Mouse (Mus musculus): ENCODE measurements around the gene Jph2. TPM values are rescaled to one million over a fixed set of nuclear protein-coding genes. Genes with fewer than 3 reads are reported as not detected.
A peak's percentile ranks its signal among the peaks of the same experiment; 100 is the strongest.

The Jph2 gene
- polyA plus RNA-seq, 1 experiment: not detected

DNA sequence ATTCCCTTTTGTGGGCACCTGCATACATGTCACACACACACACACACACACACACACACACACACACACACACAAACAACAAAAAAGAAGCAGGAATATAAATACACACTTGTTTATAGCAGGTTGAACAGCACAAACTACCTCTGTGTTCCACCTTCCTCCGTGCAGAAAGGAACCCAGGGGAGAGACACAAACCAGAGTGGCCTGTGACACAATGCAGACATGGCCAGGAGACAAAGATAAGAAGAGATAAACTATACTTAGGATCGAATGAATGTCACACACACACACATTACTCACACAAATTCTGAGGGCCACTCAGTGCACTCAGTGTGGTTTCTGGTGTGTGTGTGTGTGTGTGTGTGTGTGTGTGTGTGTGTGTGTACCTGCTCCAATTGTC, 38.5 kb downstream of the Jph2 start:
- peaks cover 96% of the 10 kb centered on the region for H3K4me1 ChIP-seq (ENCODE audit: control insufficient read depth)
- no peaks in the 10 kb centered on the region for H3K9me3 ChIP-seq (ENCODE audit: control insufficient read depth, low read length)
- TF ChIP-seq GATA1 (IDR thresholded peaks at IDR 0.05; ENCODE audit: low read length): no peak
- TF ChIP-seq TAL1 (IDR thresholded peaks at IDR 0.05; ENCODE audit: low read length): no peak
- H3K27me3 ChIP-seq (ENCODE audit: control insufficient read depth): no peaks in the 10 kb centered on the region
- no peak overlapping the region for H3K4me3 ChIP-seq (replicated peaks)
- peaks cover 10% of the 10 kb centered on the region for H3K36me3 ChIP-seq (ENCODE audit: control insufficient read depth)

DNA sequence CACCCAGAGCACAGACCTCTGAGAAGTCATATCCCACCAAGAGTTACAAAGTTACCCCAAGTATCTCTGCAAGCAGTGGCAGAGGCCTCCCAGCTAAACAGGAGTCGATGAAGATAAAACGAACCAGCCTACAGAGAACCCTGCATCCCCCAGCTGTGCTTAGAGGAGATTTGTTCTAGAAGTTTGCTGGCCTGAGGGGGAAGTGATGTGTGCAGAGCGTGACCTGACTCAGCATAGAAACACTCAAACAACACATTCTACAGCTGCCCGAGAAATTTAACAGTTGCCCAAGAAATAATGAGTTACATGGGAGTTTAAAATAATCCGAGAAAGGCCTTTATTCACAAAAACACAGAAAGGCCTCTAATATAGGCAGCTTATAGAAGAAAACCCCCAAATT, 39.1 kb downstream of the Jph2 start:
- Histone ChIP-seq H3K9me3 (ENCODE audit: control insufficient read depth, low read length) (no peaks in the 10 kb centered on the region), H3K4me3 (replicated peaks) (peak overlapping the region; percentile 67), H3K36me3 (ENCODE audit: control insufficient read depth) (peaks cover 10% of the 10 kb centered on the region), H3K4me1 (ENCODE audit: control insufficient read depth) (peaks cover 96% of the 10 kb centered on the region), H3K27me3 (ENCODE audit: control insufficient read depth) (no peaks in the 10 kb centered on the region)
- TF ChIP-seq TAL1 (IDR thresholded peaks at IDR 0.05; ENCODE audit: low read length): no peak
- TF ChIP-seq GATA1 (IDR thresholded peaks at IDR 0.05; ENCODE audit: low read length): no peak

DNA sequence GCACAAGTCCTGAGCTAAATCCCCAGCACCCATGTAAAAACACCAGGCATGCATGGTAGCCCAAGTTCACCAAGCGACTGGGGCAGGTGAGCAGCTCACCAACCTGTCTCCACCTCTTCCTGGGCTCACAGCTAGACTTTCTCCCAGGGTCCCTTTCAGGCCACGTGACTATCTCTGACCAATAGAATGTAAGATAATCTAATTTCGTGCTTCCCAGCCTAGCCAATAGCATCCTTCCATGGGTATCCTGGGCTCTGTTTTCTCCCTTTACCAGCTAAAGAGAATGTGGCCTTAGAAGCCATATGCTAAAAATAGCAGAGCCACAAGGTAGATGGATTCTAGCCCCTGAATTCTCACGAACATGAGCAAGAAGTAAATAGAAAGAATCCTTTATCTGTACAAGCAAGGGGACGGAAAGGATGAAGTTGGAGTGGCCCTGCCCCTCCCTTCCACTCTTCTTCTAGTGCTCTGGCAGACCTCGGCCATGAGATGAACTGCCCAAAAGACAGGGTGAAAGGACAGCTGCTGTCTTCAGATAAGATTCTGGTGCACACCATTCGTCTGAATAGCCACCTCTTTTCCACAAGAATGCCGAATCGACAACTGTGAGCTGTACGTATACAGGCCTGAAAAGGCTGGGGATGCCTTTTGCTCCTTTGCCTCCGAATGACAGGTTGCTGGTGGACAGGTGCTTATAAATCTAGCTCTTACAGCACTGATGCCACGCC, 41.5 kb downstream of the Jph2 start:
- TF ChIP-seq TAL1 (IDR thresholded peaks at IDR 0.05; ENCODE audit: low read length): peak; percentile 85
- TF ChIP-seq GATA1 (IDR thresholded peaks at IDR 0.05; ENCODE audit: low read length): peak; percentile 65

DNA sequence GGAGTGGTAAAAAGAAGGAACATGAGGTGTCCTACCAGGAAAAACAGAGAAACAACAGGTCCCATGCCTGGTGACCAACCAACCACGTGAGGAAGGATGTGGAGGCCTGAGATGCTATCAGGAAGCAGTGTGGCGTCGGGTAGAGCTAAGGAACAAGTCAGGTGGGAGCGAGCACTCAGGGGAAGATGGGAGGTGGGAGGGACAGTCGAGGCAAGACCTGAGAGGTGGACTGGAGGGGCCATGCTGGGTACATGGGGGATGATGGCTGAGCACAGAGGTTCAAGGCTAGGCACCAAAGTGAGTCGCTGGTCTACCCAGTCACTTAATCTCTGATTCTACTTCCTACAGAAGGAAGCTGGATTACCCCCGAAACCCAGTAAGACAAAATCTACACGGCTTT, 42.1 kb downstream of the Jph2 start:
- peaks cover 5% of the 10 kb centered on the region for H3K36me3 ChIP-seq (ENCODE audit: control insufficient read depth)
- TF ChIP-seq GATA1 (IDR thresholded peaks at IDR 0.05; ENCODE audit: low read length): no peak
- TF ChIP-seq TAL1 (IDR thresholded peaks at IDR 0.05; ENCODE audit: low read length): no peak
- peak overlapping the region; percentile 67 for H3K4me3 ChIP-seq (replicated peaks)
- H3K4me1 ChIP-seq (ENCODE audit: control insufficient read depth): peaks cover 84% of the 10 kb centered on the region
- no peaks in the 10 kb centered on the region for H3K9me3 ChIP-seq (ENCODE audit: control insufficient read depth, low read length)
- no peaks in the 10 kb centered on the region; the same call in 1 of the 2 replicates for H3K27me3 ChIP-seq (ENCODE audit: control insufficient read depth)

More for the DNA sequence above, 41.5 kb downstream of the Jph2 start:
- no peaks in the 10 kb centered on the region; the same call in 1 of the 2 replicates for H3K27me3 ChIP-seq (ENCODE audit: control insufficient read depth)
- peaks cover 8% of the 10 kb centered on the region for H3K36me3 ChIP-seq (ENCODE audit: control insufficient read depth)
- no peaks in the 10 kb centered on the region for H3K9me3 ChIP-seq (ENCODE audit: control insufficient read depth, low read length)
- peaks cover 84% of the 10 kb centered on the region for H3K4me1 ChIP-seq (ENCODE audit: control insufficient read depth)
- H3K4me3 ChIP-seq (replicated peaks): peak overlapping the region; percentile 67

DNA sequence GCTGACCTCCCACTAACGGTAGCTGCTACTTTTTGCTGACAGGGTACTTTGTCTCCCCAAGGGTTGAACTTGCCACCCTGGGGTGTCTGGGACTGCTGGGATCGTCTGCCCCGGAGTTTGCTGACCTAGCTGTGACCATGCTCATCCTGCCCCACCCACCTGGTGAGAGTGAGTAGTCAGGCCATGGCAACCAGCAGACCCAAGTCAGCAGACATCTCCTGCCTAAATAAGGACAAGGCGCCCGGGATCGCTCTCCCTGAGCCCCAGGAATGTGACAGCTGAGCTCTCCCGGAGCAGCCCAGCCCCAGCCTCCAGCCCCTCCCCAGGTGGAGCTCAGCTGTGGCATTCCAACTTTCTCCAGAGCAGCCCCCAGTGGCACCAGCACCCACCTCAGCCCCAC, 44.1 kb downstream of the Jph2 start:
- TF ChIP-seq GATA1 (IDR thresholded peaks at IDR 0.05; ENCODE audit: low read length) (no peak), TAL1 (IDR thresholded peaks at IDR 0.05; ENCODE audit: low read length) (no peak)
- H3K4me3 ChIP-seq (replicated peaks): no peak overlapping the region
- H3K4me1 ChIP-seq (ENCODE audit: control insufficient read depth): peaks cover 76% of the 10 kb centered on the region
- H3K36me3 ChIP-seq (ENCODE audit: control insufficient read depth): no peaks in the 10 kb centered on the region
- no peaks in the 10 kb centered on the region for H3K9me3 ChIP-seq (ENCODE audit: control insufficient read depth, low read length)
- H3K27me3 ChIP-seq (ENCODE audit: control insufficient read depth): no peaks in the 10 kb centered on the region; the same call in 1 of the 2 replicates

DNA sequence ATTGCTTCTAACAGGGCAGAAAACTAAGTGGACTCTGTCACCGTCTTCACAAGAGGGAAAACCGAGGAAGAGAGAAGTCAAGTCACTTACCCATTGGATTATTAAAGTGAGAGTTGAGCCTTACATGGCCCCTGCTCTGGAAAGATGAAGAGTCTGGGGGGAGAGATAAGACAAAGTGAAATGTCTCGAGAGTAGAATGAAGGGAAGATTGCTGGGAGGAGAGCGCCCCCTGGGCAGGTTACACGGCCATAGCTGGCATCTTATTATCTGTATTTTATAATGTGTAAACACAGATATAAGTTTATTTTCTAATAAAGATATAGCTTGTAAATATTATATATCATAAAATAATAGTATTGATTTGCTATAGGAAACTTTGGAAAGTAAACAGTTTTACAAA, 47.4 kb downstream of the Jph2 start:
- no peaks in the 10 kb centered on the region; the same call in 1 of the 2 replicates for H3K27me3 ChIP-seq (ENCODE audit: control insufficient read depth)

DNA sequence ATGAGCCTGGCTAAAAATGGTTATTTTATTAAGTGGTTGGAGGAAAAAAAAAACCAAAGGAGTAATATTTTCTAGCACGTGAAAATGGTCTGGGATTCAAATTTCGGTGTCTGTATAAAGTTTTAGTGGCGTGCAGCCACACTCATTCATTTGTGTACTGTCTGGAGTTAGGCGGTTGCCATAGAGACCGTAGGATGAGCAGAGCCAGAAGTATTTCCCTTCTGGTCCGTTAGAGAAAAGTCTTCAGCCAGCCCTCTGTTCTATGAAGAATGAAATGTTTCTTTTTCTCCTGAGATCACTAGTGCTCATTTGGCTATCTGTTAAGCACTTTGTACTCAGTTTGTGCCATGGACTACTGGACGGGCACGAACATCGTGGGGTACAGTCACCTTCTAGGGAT, 48.4 kb downstream of the Jph2 start:
- Histone ChIP-seq H3K27me3 (ENCODE audit: control insufficient read depth) (peaks cover 6% of the 10 kb centered on the region), H3K4me3 (replicated peaks) (no peak overlapping the region), H3K9me3 (ENCODE audit: control insufficient read depth, low read length) (no peaks in the 10 kb centered on the region), H3K4me1 (ENCODE audit: control insufficient read depth) (peaks cover 34% of the 10 kb centered on the region), H3K36me3 (ENCODE audit: control insufficient read depth) (no peaks in the 10 kb centered on the region)
- TF ChIP-seq TAL1 (IDR thresholded peaks at IDR 0.05; ENCODE audit: low read length) (no peak), GATA1 (IDR thresholded peaks at IDR 0.05; ENCODE audit: low read length) (no peak)

More for the DNA sequence above, 47.4 kb downstream of the Jph2 start:
- no peaks in the 10 kb centered on the region for H3K9me3 ChIP-seq (ENCODE audit: control insufficient read depth, low read length)
- H3K36me3 ChIP-seq (ENCODE audit: control insufficient read depth): no peaks in the 10 kb centered on the region
- peaks cover 44% of the 10 kb centered on the region for H3K4me1 ChIP-seq (ENCODE audit: control insufficient read depth)
- H3K4me3 ChIP-seq (replicated peaks): no peak overlapping the region
- TF ChIP-seq GATA1 (IDR thresholded peaks at IDR 0.05; ENCODE audit: low read length): peak; percentile 28; the same call in 1 of the 2 replicates
- TF ChIP-seq TAL1 (IDR thresholded peaks at IDR 0.05; ENCODE audit: low read length): no peak

DNA sequence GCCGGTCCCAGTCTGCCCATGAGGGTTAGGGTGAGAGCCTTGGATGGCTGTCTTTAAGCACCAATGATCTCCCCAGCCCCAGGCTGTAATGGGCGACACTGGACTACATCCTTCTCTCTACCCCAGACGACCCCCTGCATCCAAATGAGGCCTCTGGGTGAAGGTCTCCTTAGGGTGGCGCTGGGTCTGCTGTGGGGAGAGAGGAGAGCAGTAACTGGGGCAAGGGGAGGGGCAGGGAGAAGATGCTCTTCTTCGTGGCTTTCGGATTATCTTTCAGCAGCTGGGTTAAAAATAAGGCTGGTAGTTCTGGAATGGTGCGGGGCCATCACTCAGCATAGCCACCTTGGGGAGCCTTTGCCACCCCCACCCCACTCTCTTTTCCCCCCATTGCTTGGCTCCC, 49.1 kb downstream of the Jph2 start:
- no peak for TF ChIP-seq TAL1 (IDR thresholded peaks at IDR 0.05; ENCODE audit: low read length)
- peaks cover 6% of the 10 kb centered on the region for H3K27me3 ChIP-seq (ENCODE audit: control insufficient read depth)
- no peaks in the 10 kb centered on the region for H3K36me3 ChIP-seq (ENCODE audit: control insufficient read depth)
- peaks cover 27% of the 10 kb centered on the region for H3K4me1 ChIP-seq (ENCODE audit: control insufficient read depth)
- no peak overlapping the region for H3K4me3 ChIP-seq (replicated peaks)
- H3K9me3 ChIP-seq (ENCODE audit: control insufficient read depth, low read length): no peaks in the 10 kb centered on the region

DNA sequence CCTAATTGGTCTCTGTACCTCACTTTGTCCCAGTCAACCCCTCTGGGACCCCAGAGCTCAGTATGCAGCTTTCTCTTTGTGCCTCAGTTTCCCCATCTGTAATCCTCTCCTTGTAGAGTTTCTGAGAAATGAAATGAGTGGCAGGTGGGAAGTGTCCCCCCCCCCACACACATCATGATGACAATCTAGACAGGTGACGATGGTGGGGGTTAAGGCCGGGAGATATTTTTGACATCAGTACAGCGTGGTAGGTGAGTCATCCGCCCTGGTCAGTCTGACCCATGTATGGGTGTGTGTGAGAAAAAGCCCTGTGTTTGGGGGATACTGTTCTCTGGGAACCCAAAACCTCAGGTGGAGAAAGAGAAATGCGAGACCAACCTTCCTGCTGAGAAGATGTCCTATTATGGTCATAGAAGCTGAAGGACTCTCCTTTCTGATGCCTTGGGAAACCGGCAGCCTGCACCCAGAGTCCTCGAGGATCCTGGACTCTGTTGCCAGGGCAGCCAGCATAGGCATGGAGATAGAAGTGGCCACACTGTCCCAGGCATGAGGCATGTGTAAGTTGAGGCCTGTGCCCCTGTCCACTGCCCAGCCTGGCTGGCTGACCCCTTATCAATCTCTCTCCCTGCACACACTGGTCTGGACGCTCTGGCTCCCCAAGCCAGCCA, 50.1 kb downstream of the Jph2 start:
- TF ChIP-seq GATA1 (IDR thresholded peaks at IDR 0.05; ENCODE audit: low read length) (no peak), TAL1 (IDR thresholded peaks at IDR 0.05; ENCODE audit: low read length) (no peak)
- H3K4me1 ChIP-seq (ENCODE audit: control insufficient read depth): peaks cover 21% of the 10 kb centered on the region
- H3K27me3 ChIP-seq (ENCODE audit: control insufficient read depth): peaks cover 6% of the 10 kb centered on the region
- 0 out of 2 replicates have a peak, but pooled peaks cover 3% of the 10 kb centered on the region for H3K9me3 ChIP-seq (ENCODE audit: control insufficient read depth, low read length)
- H3K4me3 ChIP-seq (replicated peaks): no peak overlapping the region
- H3K36me3 ChIP-seq (ENCODE audit: control insufficient read depth): no peaks in the 10 kb centered on the region

Measured in erythroblast, embryonic 14.5 days (primary cell).